Mouse (Mus musculus) stomach, embryonic 15.5 days (tissue): ENCODE results near the gene Sar1b. TPM values are rescaled to one million over a fixed set of nuclear protein-coding genes. Genes with fewer than 3 reads are reported as not detected.
"Not testable (repeated sequence)": the region's sequence is repeated elsewhere in the genome, so short reads cannot be mapped to it uniquely, and the experiment has no call there.

Source experiments
- ATAC-seq: fragments of 200-750 bp; cut with Nextera tagmentation; 2 replicates; pipeline ENCODE4 v1.8.0; 2017; ENCODE audit warnings: low read depth, moderate number of reproducible peaks, moderate TSS enrichment; ENCODE audit not compliant: insufficient read depth, low FRiP score
- H3K27ac ChIP-seq: fragments of 300-500 bp; sonication (generic); 2 replicates; pipeline ENCODE4 v1.5.1; 2015; ENCODE audit warnings: mild to moderate bottlenecking, inconsistent platforms
- H3K27me3 ChIP-seq: fragments of 300-500 bp; sonication (generic); replicated peaks from 2 replicates; pipeline ENCODE4 v1.6.1; 2015; ENCODE audit warnings: inconsistent platforms
- H3K36me3 ChIP-seq: fragments of 300-500 bp; sonication (generic); 2 replicates; pipeline ENCODE4 v1.6.1; 2015; ENCODE audit warnings: inconsistent platforms
- H3K4me1 ChIP-seq: fragments of 300-500 bp; sonication (generic); 2 replicates; pipeline ENCODE4 v1.6.1; 2015; ENCODE audit warnings: inconsistent platforms
- H3K4me2 ChIP-seq: fragments of 300-500 bp; sonication (generic); 2 replicates; pipeline ENCODE4 v1.6.1; 2015; ENCODE audit warnings: mild to moderate bottlenecking, inconsistent platforms
- H3K4me3 ChIP-seq: fragments of 300-500 bp; sonication (generic); replicated peaks from 2 replicates; pipeline ENCODE4 v1.5.1; 2015; ENCODE audit warnings: inconsistent platforms
- H3K9ac ChIP-seq: fragments of 300-500 bp; sonication (generic); 2 replicates; pipeline ENCODE4 v1.6.1; 2015; ENCODE audit warnings: inconsistent platforms
- H3K9me3 ChIP-seq: fragments of 300-500 bp; sonication (generic); 2 replicates; pipeline ENCODE4 v1.6.1; 2016; ENCODE audit warnings: inconsistent platforms
- WGBS: fragments of 180-500 bp; shearing (Covaris S2); methylation state at CpG from one replicate; pipeline ENCODE4 v1.1.7; 2015; 5-methylcytosine and 5-hydroxymethylcytosine counted together
- polyA plus RNA-seq: library from polyadenylated mRNA; unstranded; fragments of >200 nt; fragmentation: Nextera tagmentation; extraction: Ambion mirVana; gene quantifications from 2 replicates; pipeline ENCODE4 v1.2.1, GENCODE M21; 2015

Gene Sar1b
- polyA plus RNA-seq: 115 and 131 TPM in 2 replicates

DNA sequence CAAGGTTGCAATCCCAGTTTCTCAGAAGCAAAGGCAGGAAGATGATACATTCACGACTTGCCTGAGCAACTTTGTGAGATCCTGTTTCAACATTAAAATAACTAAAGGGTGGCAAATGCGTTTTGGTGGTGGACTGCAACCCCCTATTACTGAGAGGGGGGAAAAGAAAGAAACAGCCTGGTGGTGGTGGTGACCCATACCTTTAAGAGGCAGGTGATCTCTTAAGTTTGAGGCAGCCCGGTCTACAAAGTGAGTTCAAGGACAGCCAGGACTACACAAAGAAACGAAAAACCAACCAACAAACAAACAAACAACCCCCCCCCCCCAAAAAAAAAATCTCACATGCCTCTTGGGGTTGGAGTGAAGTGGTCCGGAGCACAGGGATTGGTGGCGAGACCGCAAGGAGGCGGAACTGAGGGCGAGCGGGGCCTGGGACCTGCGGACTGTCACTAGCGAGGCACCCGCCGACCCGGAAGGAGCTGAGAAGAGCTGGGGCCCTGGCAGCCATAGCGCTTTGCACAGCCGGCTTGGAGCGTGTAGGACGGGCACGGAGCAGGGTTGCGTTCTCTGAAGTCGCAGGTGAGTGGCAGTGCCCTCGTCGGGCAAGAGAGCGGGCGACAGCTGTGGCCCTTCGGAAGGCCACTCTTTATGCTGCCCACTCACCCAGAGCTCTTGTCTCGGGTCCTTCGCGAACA is at the start of gene Sar1b, which contains the start of gene Sec24a:
Sar1b (plus strand) TSS at position 475 of the 695 bp plus-strand sequence.
Sec24a (minus strand) TSS at position 422 of the 695 bp plus-strand sequence.
- H3K4me3 ChIP-seq: peak within 1 kb of the TSS; percentile 95
- H3K36me3 ChIP-seq: no peaks in the 10 kb centered on the region
- H3K27ac ChIP-seq: no peak within 1 kb of the TSS

DNA sequence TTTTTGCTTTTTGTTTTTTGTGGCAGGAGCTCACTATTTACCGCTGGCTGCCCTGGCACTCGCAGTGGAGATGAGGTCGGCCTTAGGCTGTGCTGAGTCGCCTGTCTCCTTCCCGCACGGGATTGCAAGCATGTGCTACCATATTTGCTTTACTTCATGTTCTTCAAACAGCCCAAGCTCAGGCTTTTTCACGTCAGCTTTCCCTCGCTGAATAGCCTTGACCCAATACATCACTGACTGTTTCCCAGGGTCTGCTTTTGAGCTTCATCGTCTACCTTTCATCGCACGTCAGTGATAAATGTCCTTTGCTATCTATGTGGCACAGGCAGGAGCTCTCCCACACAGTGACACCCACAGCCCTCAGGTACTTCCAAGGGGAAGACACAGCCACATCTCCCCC is 42.4 kb upstream of the Sar1b start:
- Histone ChIP-seq H3K36me3 (peaks cover 48% of the 10 kb centered on the region), H3K4me2 (no peak overlapping the region), H3K4me3 (no peak overlapping the region), H3K9me3 (no peaks in the 10 kb centered on the region), H3K4me1 (no peaks in the 10 kb centered on the region), H3K27me3 (no peaks in the 10 kb centered on the region), H3K9ac (no peak overlapping the region), H3K27ac (no peak overlapping the region)
- no peak for ATAC-seq
- 87% methylated on average over 11 of the region's 11 CpGs for WGBS

More for the DNA sequence above, at the start of gene Sar1b, which contains the start of gene Sec24a:
- H3K4me2 ChIP-seq: peak within 1 kb of the TSS; percentile 78
- WGBS: under 1% methylated on average over 30 of the region's 30 CpGs
- peaks cover 6% of the 10 kb centered on the region; the same call in 1 of the 2 replicates for H3K4me1 ChIP-seq
- peak within 1 kb of the TSS; percentile 90 for H3K9ac ChIP-seq
- H3K9me3 ChIP-seq: no peaks in the 10 kb centered on the region
- H3K27me3 ChIP-seq: no peaks in the 10 kb centered on the region
- ATAC-seq: peak; percentile 94

DNA sequence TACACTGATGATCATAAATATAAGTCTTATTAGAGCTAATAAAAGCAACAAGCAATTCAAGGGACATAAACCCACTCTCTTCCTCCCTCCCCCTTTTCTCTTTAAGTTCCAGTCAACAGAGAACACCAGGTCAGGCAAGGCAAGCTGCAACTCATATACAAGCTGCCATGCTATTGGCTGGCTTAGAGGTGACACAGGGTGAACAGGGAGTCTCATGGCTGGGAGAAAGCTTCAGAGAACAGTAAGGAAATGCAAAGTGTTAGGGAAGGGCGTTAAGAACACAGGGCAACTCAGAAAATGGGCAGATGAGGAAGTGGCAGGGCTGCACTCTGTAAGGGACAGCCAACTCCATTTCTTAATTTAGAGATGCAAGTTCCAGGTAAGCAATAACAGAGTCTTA is 30.6 kb upstream of the Sar1b start:
- no peak for ATAC-seq

DNA sequence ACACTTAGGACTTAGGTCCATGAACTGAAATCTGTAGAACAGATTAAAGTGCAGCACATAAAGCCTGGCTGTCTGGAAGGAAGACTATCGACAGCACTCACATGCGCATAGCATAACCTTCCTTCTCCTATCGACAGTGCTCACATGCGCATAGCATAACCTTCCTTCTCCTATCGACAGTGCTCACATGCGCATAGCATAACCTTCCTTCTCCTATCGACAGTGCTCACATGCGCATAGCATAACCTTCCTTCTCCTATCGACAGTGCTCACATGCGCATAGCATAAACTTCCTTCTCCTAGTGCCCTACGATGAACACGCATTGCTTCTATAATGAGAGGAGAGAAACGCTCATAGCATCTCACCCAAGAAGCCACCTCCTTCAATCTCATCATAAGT is 29.3 kb upstream of the Sar1b start:
- H3K9ac ChIP-seq, H3K4me2 ChIP-seq, H3K4me3 ChIP-seq, H3K9me3 ChIP-seq, H3K27me3 ChIP-seq, H3K4me1 ChIP-seq, H3K27ac ChIP-seq, ATAC-seq: not testable (repeated sequence)
- WGBS: 94% methylated on average over 13 of the region's 13 CpGs
- peaks cover 28% of the 10 kb centered on the region; the same call in 1 of the 2 replicates for H3K36me3 ChIP-seq

More for the DNA sequence above, 30.6 kb upstream of the Sar1b start:
- Histone ChIP-seq H3K4me2 (no peak overlapping the region), H3K4me1 (no peaks in the 10 kb centered on the region), H3K27me3 (no peaks in the 10 kb centered on the region), H3K36me3 (peaks cover 27% of the 10 kb centered on the region; the same call in 1 of the 2 replicates), H3K9me3 (no peaks in the 10 kb centered on the region), H3K9ac (no peak overlapping the region), H3K4me3 (no peak overlapping the region), H3K27ac (no peak overlapping the region)
- WGBS: 78% methylated on average over 1 of the region's 1 CpGs

DNA sequence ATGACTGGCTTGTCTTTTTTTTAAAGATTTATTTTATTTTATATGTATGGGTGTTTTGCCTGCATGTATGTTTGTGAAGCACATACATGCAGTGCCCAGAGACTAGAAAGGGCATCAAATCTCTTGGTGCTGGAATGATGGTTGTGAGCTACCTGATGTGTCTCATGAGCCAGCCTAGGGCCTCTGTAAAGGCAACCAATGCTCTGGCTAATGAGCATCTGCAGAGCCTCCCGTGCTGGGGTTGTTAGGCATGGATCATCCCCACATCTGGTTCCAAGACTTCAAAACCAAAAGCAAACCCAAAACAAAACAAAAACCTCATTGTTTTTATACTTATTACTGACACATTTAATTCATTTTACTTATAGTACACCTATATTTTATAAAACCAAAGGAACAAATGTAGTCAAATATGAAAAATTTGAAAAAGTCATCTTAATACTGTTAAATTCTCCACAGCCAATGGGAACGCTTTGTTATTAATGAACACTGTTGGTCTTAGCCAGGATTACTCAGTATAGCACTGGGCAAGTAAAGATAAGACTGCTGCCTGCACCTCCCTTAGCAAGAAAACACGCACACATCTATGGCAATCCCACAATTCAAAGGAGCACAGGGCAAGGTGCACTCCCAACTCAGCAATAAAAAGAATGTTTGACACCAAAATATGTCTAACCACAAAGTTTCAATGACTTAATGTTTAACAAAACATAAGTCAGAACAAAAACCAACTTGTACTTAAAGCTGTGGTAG is 24.7 kb upstream of the Sar1b start:
- WGBS: 77% methylated on average over 3 of the region's 3 CpGs
- H3K4me1 ChIP-seq: no peaks in the 10 kb centered on the region
- H3K4me2 ChIP-seq: no peak overlapping the region
- H3K9ac ChIP-seq: no peak overlapping the region
- peak; percentile 73; the same call in 1 of the 2 replicates for ATAC-seq
- H3K27ac ChIP-seq: no peak overlapping the region
- H3K36me3 ChIP-seq: peaks cover 23% of the 10 kb centered on the region; the same call in 1 of the 2 replicates
- H3K9me3 ChIP-seq: no peaks in the 10 kb centered on the region
- no peak overlapping the region for H3K4me3 ChIP-seq
- H3K27me3 ChIP-seq: no peaks in the 10 kb centered on the region

DNA sequence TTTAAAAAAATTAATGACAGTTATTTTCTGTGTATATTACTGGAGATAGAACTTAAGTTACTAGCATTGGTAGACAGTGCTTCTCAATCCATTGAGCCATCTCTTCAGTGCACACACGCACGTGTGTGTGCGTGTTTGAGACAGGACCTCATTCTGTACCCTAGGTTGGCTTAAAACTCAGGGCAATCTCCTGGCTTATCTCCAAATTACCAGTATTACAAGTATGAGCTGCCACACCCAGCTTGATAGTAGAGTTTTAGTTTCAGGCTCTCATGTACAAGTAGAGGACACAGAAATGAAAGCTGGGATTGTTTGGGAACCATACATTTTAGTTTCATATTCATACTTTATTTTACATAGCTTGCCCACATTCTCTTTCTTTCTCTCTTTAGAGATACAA is 22.8 kb upstream of the Sar1b start:
- Histone ChIP-seq H3K9ac (no peak overlapping the region), H3K4me2 (no peak overlapping the region), H3K4me1 (no peaks in the 10 kb centered on the region), H3K36me3 (peaks cover 23% of the 10 kb centered on the region; the same call in 1 of the 2 replicates), H3K4me3 (no peak overlapping the region), H3K27ac (no peak overlapping the region), H3K27me3 (no peaks in the 10 kb centered on the region), H3K9me3 (no peaks in the 10 kb centered on the region)
- ATAC-seq: no peak
- WGBS: 87% methylated on average over 3 of the region's 3 CpGs

DNA sequence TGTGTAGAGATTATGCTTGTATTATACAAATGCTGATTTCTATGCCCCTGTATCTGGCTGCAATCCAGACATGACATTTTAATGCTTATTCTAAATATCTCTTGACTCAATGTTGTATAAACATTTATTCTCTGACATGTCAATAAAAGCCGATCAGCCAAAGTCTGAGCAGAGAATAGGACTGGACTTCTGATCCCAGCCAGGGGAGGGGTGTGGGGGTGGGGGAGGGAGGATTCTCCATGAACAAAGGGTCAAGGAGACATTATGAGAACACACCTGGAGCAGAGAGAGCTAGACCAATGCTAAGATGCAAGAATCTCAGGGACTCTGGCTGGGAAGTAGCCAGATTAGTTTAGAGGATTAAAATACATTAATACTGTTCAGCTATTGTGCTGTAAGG is 17.4 kb upstream of the Sar1b start:
- H3K9ac ChIP-seq: no peak overlapping the region
- no peaks in the 10 kb centered on the region for H3K4me1 ChIP-seq
- H3K9me3 ChIP-seq: no peaks in the 10 kb centered on the region
- no peak for ATAC-seq
- peaks cover 21% of the 10 kb centered on the region; the same call in 1 of the 2 replicates for H3K36me3 ChIP-seq
- WGBS: 25% methylated on average over 1 of the region's 1 CpGs
- H3K27ac ChIP-seq: no peak overlapping the region
- no peak overlapping the region for H3K4me3 ChIP-seq
- H3K4me2 ChIP-seq: no peak overlapping the region
- H3K27me3 ChIP-seq: no peaks in the 10 kb centered on the region

DNA sequence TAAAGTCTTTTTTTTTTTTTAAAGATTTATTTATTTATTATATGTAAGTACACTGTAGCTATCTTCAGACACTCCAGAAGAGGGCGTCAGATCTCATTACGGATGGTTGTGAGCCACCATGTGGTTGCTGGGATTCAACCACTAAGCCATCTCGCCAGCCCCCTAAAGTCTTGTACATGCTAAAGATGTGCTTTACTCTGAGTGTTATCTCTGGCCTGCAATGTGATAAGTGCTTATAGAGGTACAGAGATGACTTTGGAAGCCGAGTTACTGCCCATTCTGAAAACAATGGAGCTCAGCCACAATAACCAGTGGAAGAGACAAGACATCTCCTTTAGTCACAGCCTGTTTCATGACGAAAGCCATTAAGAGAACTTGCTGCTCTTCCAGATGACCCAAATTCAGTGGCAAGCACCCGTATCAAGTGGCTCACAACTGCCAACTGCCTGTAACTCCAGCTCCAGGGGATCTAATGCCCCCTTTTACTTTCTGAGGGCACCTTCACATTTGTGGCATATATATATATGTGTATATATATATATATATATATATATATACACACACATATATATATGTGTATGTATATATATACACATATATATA is 11.8 kb upstream of the Sar1b start:
- not testable (repeated sequence) for H3K27me3 ChIP-seq, ATAC-seq, H3K27ac ChIP-seq, H3K36me3 ChIP-seq, H3K9ac ChIP-seq, H3K4me1 ChIP-seq, H3K4me2 ChIP-seq, H3K9me3 ChIP-seq, H3K4me3 ChIP-seq
- 75% methylated on average over 6 of the region's 6 CpGs for WGBS

DNA sequence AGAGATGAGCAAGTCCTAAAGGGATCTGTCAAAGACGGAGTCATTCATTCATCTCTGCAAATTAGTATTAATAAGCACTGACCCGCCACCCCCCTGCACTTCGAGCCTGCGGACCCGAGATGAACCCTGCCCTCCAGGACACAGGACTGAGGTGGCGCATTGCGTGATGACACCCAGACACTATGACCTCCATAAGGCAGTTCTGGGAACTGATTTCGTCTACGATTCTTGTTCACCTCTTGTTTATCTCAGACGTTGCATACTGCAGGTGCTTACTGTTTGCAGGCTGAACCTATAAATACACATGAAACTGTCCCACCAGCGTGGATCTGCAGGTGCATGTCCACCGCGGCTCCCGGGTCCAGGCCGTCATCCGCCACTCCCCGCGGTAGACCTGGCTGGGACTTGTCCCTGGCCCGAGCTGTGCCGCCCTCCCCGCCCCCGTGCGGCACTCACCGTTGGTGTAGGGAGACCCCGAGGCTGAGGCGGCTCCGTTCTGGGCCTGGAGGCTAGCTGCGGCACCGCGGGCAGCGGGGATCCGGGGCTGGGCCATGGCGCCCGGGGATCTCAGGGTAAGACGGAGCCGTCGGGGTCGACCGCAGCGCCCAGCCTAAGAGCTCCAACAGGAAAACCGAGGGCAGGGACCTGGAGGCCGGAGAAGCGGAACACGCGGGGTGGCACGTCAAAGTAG is 7.7 kb upstream of the Sar1b start:
- Histone ChIP-seq H3K9ac (peak overlapping the region; percentile 94), H3K4me1 (peaks cover 7% of the 10 kb centered on the region), H3K27ac (peak overlapping the region; percentile 87), H3K4me2 (peak overlapping the region; percentile 72), H3K36me3 (no peaks in the 10 kb centered on the region), H3K9me3 (no peaks in the 10 kb centered on the region), H3K27me3 (no peaks in the 10 kb centered on the region), H3K4me3 (peak overlapping the region; percentile 99)
- peak; percentile 70 for ATAC-seq
- WGBS: under 1% methylated on average over 46 of the region's 46 CpGs

DNA sequence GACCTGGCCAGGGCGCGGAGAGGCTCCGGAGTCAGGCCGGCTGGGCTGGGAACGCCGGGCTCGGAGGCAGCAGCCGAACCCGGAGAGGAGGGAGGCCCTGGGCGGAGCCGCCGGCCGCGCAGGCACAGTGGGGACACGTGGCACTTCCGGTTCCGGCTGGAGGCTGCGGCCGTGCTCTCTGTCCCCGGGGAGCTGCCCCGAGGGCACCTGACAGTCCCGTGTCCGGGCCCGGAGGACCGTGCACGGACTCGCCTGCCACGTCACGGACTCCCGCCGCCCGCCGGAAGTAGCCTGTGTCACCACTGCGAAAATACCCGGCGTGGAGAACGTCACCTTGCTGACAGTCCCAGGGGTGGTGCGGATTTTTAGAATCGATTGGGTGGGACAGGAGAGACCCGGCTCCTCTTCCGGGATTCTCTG is 7.1 kb upstream of the Sar1b start:
- Histone ChIP-seq H3K4me1 (peaks cover 7% of the 10 kb centered on the region), H3K4me3 (peak overlapping the region; percentile 99), H3K36me3 (no peaks in the 10 kb centered on the region), H3K27me3 (no peaks in the 10 kb centered on the region), H3K4me2 (peak overlapping the region; percentile 72), H3K9ac (peak overlapping the region; percentile 94), H3K9me3 (no peaks in the 10 kb centered on the region), H3K27ac (peak overlapping the region; percentile 87)
- ATAC-seq: peak; percentile 97
- under 1% methylated on average over 41 of the region's 41 CpGs for WGBS

DNA sequence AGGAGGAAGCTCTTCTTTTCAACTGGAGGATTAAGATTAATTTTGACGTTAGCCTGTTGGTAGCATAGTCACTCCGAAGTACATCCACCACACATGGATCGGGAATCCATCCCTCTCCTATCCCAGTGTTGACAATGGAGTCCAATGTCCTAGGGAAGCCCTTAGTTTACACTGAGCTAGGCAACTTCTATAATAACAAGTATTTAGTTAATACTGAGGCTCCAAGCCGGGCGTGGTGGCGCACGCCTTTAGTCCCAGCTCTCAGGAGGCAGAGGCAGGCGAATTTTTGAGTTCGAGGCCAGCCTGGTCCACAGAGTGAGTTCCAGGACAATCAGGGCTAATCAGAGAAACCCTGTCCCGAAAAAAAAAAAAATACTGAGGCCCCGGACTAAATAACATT is 6.5 kb upstream of the Sar1b start:
- no peaks in the 10 kb centered on the region for H3K9me3 ChIP-seq
- H3K36me3 ChIP-seq: no peaks in the 10 kb centered on the region
- peak overlapping the region; percentile 94; the same call in 1 of the 2 replicates for H3K9ac ChIP-seq
- WGBS: 71% methylated on average over 11 of the region's 11 CpGs
- peaks cover 7% of the 10 kb centered on the region for H3K4me1 ChIP-seq
- peak overlapping the region; percentile 99 for H3K4me3 ChIP-seq
- H3K4me2 ChIP-seq: peak overlapping the region; percentile 72
- H3K27me3 ChIP-seq: no peaks in the 10 kb centered on the region
- peak overlapping the region; percentile 87; the same call in 1 of the 2 replicates for H3K27ac ChIP-seq
- no peak for ATAC-seq
